Mouse (Mus musculus) midbrain, embryonic 10.5 days (tissue): ENCODE data around the gene Slamf7. TPM values are rescaled to one million over a fixed set of nuclear protein-coding genes. Genes with fewer than 3 reads are reported as not detected.

ENCODE experiments used
- DNase-seq: peaks from one replicate; pipeline ENCODE4 v3.0.0-alpha.2; 2017; ENCODE audit warnings: low spot score
- H3K27ac ChIP-seq: fragments of 300-500 bp; sonication (generic); replicated peaks from 2 replicates; pipeline ENCODE4 v1.5.1; 2016; ENCODE audit warnings: mild to moderate bottlenecking
- H3K27me3 ChIP-seq: fragments of 300-500 bp; sonication (generic); 2 replicates; pipeline ENCODE4 v1.6.1; 2016; ENCODE audit warnings: low read depth, mild to moderate bottlenecking; ENCODE audit not compliant: poor library complexity, severe bottlenecking
- H3K36me3 ChIP-seq: fragments of 300-500 bp; sonication (generic); 2 replicates; pipeline ENCODE4 v1.6.1; 2016; ENCODE audit warnings: mild to moderate bottlenecking, moderate library complexity
- H3K4me1 ChIP-seq: fragments of 300-500 bp; sonication (generic); 2 replicates; pipeline ENCODE4 v1.6.1; 2016
- H3K4me3 ChIP-seq: fragments of 300-500 bp; sonication (generic); 2 replicates; pipeline ENCODE4 v1.5.1; 2016; ENCODE audit warnings: mild to moderate bottlenecking, moderate library complexity
- H3K9me3 ChIP-seq: fragments of 300-500 bp; sonication (generic); replicated peaks from 2 replicates; pipeline ENCODE4 v1.6.1; 2016; ENCODE audit warnings: mild to moderate bottlenecking
- WGBS: fragments of 180-500 bp; shearing (Covaris S2); methylation state at CpG from one replicate; pipeline ENCODE4 v1.1.7; 2016; 5-methylcytosine and 5-hydroxymethylcytosine counted together
- polyA plus RNA-seq: library from polyadenylated mRNA; unstranded; fragments of >200 nt; fragmentation: Nextera tagmentation; extraction: Ambion mirVana; gene quantifications from 2 replicates; pipeline ENCODE4 v1.2.1, GENCODE M21; 2016

Slamf7 gene
- polyA plus RNA-seq, 1 experiment from 2014 or later = not detected

DNA sequence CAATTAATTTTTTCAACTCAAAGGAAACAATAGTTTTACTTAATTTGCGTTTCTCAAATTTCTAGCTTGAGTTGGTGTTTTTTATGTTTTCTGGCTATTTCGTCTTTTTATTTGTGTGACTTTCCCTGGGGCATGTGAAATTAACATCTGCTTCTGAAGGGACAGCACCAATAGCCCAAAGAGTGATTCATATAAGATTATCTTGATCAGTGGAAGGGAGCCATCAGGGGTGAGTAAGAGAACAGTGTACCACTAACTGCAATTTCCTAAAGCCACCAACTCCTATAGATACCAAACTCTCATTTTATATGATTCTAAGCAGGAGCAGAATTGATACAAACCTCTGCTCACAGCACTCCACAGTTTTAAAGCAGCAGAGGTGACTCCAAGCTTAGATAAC, 10.9 kb upstream of the Slamf7 start:
- 90% methylated on average over 2 of the region's 2 CpGs for WGBS
- no peak for DNase-seq
- no peak overlapping the region for H3K4me3 ChIP-seq
- no peaks in the 10 kb centered on the region for H3K27me3 ChIP-seq
- no peaks in the 10 kb centered on the region for H3K36me3 ChIP-seq
- no peak overlapping the region for H3K27ac ChIP-seq
- no peaks in the 10 kb centered on the region for H3K9me3 ChIP-seq
- no peaks in the 10 kb centered on the region for H3K4me1 ChIP-seq

DNA sequence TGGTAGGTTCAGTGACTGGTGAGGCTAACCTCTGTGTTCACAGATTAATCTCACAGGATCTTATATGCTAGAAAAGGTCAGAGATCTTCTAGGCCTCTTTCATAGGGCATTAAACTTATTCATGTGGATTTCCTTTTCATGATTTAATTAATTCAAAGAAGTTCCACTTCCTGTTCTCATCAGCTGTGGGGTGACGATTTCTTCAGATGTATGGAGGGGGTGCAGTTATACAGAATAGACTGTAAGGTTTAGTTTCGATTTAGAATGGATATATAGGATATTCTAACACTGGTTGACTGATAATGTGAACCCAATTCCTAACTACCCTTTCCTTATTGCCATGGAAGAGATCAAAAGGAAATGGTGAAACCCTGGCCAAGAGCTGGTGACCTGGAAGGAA, 8.6 kb upstream of the Slamf7 start:
- Histone ChIP-seq H3K4me1 (no peaks in the 10 kb centered on the region), H3K36me3 (no peaks in the 10 kb centered on the region), H3K4me3 (no peak overlapping the region), H3K27ac (no peak overlapping the region), H3K9me3 (no peaks in the 10 kb centered on the region), H3K27me3 (no peaks in the 10 kb centered on the region)
- DNase-seq = no peak
- WGBS = 71% methylated on average over 2 of the region's 2 CpGs

DNA sequence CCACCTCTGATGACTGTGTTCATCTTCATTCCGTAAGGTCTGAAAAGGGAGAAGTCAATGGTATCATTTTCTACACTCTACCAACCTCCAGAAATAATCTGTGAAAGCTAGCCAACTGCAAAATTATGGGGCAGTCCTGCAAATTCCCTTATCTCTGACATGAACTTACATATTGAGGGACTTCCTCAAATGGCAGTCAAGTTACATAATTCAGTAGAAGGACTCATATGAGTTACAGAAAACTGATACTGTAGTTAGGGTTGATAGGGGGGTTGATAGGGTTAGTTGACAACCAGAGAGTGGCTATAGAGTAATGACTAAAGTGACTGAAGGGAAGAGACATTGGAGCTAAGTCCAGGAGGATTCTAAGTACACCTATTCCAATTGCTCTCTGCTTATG, 7.6 kb upstream of the Slamf7 start:
- Histone ChIP-seq H3K27ac (no peak overlapping the region), H3K27me3 (no peaks in the 10 kb centered on the region), H3K4me1 (no peaks in the 10 kb centered on the region), H3K9me3 (no peaks in the 10 kb centered on the region), H3K4me3 (no peak overlapping the region), H3K36me3 (no peaks in the 10 kb centered on the region)
- WGBS = 97% methylated on average over 1 of the region's 1 CpGs
- no peak for DNase-seq

DNA sequence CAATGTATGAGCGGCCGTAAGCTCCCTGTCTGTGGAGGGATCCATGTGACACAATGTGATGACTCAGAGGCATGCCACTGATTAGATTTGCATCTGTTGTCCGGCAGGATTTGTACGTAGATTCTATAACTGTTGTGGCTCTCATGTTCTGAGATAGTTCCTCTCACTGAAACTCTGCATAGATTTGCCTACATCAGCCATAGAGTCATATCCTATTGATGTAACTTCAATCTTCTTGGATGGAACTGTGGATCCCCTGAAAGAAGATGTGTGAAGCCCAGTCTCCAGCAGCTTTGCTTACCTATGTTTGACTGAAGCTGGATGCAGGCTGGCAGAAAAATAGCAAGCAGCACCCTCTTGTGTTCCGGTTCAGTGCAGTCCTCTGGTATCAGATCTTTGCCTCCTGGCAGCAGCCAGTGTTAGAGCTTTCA, 5.7 kb upstream of the Slamf7 start:
- DNase-seq = no peak
- 85% methylated on average over 5 of the region's 5 CpGs for WGBS
- H3K27me3 ChIP-seq = no peaks in the 10 kb centered on the region
- H3K4me3 ChIP-seq = no peak overlapping the region
- H3K27ac ChIP-seq = no peak overlapping the region
- H3K36me3 ChIP-seq = no peaks in the 10 kb centered on the region
- H3K4me1 ChIP-seq = no peaks in the 10 kb centered on the region
- H3K9me3 ChIP-seq = no peaks in the 10 kb centered on the region

DNA sequence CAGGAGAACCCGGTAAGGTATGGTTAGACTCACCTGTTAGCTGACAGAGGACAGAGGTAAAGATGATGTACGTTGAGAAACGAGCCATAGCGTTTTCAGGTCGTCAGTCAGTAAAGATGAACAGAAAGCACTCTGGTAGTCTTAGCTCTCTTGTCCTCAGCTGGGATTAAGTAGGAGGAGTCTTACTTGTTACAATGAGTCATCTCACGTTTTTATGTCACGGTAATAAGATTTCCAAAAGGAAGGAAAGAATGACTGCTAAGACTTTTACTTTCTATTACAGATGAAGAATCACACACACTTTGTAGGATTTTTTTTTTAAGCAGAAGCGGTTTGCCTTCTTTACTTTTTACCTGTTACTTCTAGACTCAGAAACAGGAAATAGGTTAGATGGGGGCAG, 4.0 kb downstream of the Slamf7 start:
- no peaks in the 10 kb centered on the region for H3K36me3 ChIP-seq
- no peaks in the 10 kb centered on the region for H3K9me3 ChIP-seq
- H3K27ac ChIP-seq = no peak overlapping the region
- H3K4me3 ChIP-seq = no peak overlapping the region
- no peak for DNase-seq
- 82% methylated on average over 8 of the region's 8 CpGs for WGBS
- H3K4me1 ChIP-seq = no peaks in the 10 kb centered on the region
- no peaks in the 10 kb centered on the region for H3K27me3 ChIP-seq

DNA sequence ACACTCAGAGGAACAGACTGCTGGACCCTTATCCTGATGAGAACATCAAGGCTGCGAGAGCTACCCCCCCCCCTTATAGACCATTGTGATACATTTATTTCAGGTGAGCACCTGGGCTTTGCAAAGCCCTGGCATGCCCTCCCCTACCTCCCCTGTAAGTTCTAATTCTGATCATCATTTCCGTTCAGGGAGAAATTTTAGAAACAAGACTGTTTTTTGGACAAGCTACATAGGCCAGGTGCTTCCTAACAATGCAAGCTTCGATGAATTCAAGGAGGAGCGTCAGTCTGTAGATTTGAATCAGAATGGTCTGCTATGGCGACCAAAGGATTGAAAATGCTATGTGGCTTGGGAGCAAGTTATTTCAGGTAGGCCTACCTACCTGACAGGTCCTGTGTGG, 5.1 kb downstream of the Slamf7 start:
- Histone ChIP-seq H3K4me1 (no peaks in the 10 kb centered on the region), H3K9me3 (no peaks in the 10 kb centered on the region), H3K27ac (no peak overlapping the region), H3K27me3 (no peaks in the 10 kb centered on the region), H3K36me3 (no peaks in the 10 kb centered on the region), H3K4me3 (no peak overlapping the region)
- no peak for DNase-seq
- 90% methylated on average over 5 of the region's 5 CpGs for WGBS

DNA sequence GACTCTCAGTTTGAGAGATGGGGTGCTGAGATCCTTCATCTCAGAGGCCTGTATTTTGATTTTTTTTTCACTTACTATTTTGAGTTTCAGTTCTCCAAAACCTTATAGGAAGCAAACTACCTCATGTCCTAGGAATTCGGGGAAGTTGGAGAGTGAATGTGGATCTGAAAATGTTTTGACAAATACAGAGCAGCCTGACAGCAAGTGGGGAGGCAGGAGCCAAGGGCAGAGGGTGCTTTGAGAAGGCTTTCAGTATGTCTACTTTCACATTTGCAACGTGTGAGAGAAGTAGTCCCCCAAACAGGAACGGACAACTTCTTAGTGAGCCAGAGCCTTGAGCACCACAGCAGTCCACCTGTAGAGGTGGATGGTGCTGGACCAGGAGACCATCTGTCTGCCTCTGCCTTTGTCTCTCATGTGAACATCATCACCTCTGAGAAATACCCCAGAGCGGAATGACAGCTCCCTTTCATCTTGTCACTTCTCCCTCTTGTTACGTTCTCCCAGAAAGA, 6.3 kb downstream of the Slamf7 start:
- WGBS = 80% methylated on average over 5 of the region's 5 CpGs
- Histone ChIP-seq H3K4me3 (no peak overlapping the region), H3K9me3 (no peaks in the 10 kb centered on the region), H3K4me1 (no peaks in the 10 kb centered on the region), H3K36me3 (no peaks in the 10 kb centered on the region), H3K27ac (no peak overlapping the region), H3K27me3 (no peaks in the 10 kb centered on the region)
- DNase-seq = no peak

DNA sequence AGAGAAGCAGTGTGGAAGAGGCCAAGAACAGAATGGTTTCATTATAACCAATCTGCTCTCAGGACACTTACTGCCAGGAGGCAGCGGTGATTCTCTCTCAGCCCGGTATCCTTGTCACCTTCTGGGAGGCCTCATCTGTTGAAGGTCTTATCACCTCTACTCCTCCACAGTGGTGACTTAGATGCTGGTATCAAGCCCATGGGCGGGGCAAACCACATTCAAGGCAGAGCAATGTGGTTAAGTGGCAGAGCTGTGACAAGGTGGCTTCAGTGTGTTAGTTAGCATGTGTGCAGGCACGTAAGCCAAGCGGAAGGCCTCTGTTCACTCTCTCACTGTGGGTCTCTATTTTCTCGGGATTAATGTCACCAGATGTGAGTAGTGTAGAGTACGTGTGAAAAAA, 9.2 kb downstream of the Slamf7 start:
- Histone ChIP-seq H3K27ac (no peak overlapping the region), H3K4me1 (no peaks in the 10 kb centered on the region; the same call in 1 of the 2 replicates), H3K36me3 (no peaks in the 10 kb centered on the region), H3K4me3 (no peak overlapping the region), H3K27me3 (no peaks in the 10 kb centered on the region), H3K9me3 (no peaks in the 10 kb centered on the region)
- 89% methylated on average over 7 of the region's 7 CpGs for WGBS
- no peak for DNase-seq

DNA sequence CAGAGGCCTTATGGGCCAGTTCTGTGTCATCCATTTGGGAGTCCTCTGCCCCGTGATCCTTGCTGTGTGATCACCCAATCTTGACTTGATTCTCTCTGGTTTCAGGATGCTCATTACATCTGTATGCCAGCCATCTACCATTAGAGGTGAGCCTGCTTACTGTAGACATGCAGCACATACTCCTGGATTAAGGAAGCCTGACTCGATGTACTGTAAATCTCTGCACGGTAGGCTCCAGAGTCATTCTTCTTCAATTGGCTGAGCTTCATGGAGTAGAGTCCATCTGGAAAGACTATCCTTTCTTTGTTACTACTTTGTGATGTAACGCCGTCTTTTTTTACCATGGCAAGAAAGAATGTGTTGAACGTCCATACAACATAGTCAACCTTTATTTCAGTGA, 12.0 kb downstream of the Slamf7 start:
- DNase-seq = no peak
- Histone ChIP-seq H3K9me3 (no peaks in the 10 kb centered on the region), H3K4me3 (no peak overlapping the region), H3K27me3 (no peaks in the 10 kb centered on the region), H3K4me1 (no peaks in the 10 kb centered on the region; the same call in 1 of the 2 replicates), H3K27ac (no peak overlapping the region), H3K36me3 (no peaks in the 10 kb centered on the region)
- 93% methylated on average over 6 of the region's 6 CpGs for WGBS

DNA sequence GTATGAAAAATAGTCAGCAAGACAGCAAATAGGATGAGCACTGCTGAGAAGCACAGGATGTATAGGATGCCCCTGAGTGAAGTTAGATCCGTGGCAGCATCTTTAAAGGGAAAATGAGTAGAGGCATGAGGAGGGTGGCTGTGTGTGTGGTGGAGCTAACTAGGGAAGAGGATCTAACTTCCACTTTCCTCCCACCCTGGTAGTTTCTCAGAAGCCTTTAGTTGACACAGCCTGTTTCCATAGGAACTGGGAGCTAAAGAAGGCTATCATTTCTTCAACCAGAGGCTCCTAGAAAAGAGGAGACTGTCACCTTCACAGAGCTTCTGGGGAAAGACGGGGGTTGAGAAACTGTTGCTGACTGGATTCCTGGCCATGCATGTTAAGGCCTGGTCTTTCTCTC, 14.1 kb downstream of the Slamf7 start:
- Histone ChIP-seq H3K4me1 (no peaks in the 10 kb centered on the region; the same call in 1 of the 2 replicates), H3K9me3 (no peaks in the 10 kb centered on the region), H3K4me3 (no peak overlapping the region), H3K27me3 (no peaks in the 10 kb centered on the region), H3K27ac (no peak overlapping the region), H3K36me3 (no peaks in the 10 kb centered on the region)
- DNase-seq = no peak
- WGBS = 77% methylated on average over 2 of the region's 2 CpGs

DNA sequence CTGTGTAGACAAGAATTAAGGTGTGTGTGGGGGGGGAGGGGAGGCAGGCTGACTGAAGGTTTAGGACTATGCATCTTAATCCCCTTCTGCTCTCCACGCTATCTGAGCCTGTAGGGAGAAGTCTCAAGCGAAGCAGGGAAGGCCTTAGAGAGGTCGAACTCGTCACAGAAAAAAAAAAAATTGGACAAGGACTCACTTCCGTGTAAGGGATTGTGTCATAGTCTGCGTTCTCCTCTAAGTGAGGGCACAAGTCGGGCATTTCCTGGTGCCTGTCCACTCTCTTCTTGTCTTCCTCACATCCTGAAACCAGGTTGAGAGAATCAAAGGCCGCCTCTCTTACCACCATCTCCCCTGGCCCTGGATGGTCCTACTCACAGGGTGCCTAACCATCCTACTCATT, 15.7 kb downstream of the Slamf7 start:
- Histone ChIP-seq H3K4me3 (no peak overlapping the region), H3K27ac (no peak overlapping the region), H3K9me3 (no peaks in the 10 kb centered on the region), H3K27me3 (no peaks in the 10 kb centered on the region), H3K4me1 (no peaks in the 10 kb centered on the region; the same call in 1 of the 2 replicates), H3K36me3 (no peaks in the 10 kb centered on the region)
- DNase-seq = no peak
- 79% methylated on average over 8 of the region's 8 CpGs for WGBS

DNA sequence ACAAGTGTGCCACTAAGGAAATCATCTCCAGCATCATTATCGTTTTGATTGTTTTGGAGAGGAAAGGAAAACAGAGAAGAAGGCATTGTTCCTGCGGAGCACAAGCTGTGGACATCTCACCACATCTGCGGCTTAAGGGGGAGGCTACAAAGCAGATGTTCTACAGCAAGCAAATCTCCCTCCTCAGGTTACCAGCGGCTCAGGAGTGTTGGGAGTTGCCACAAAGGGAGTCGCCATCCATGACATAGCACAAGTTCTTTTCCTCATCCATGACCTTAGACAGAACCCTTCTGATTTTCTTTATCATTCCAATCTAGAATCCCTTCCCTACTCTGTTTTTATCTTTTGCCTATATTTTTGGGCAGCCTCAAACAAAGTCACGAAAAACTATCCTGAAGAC, 17.1 kb downstream of the Slamf7 start:
- Histone ChIP-seq H3K4me1 (no peaks in the 10 kb centered on the region; the same call in 1 of the 2 replicates), H3K36me3 (no peaks in the 10 kb centered on the region), H3K27ac (no peak overlapping the region), H3K9me3 (no peaks in the 10 kb centered on the region), H3K4me3 (no peak overlapping the region), H3K27me3 (no peaks in the 10 kb centered on the region)
- WGBS = 60% methylated on average over 6 of the region's 6 CpGs
- no peak for DNase-seq

DNA sequence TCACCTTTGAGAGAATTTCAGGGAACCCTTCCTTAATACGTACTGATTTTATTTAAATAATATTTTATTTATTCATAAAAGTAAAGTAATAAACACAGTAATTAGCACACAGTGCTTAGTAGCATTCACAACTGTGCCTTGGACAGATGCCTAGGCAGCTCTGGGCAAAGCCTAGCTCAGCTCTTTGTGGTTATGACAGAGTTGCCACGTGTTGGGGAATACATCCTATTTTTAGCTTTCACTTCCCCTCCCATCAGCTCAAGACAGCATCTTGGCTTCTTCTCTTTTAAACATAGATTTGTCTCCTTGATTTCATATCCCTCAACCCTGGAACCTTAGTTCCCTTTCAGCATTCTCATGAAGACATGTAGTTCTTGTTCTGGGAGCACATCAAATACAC, 21.4 kb downstream of the Slamf7 start:
- WGBS = 88% methylated on average over 2 of the region's 2 CpGs
- no peak for DNase-seq
- H3K27ac ChIP-seq = no peak overlapping the region
- no peaks in the 10 kb centered on the region for H3K9me3 ChIP-seq
- no peaks in the 10 kb centered on the region for H3K27me3 ChIP-seq
- no peaks in the 10 kb centered on the region for H3K4me1 ChIP-seq
- H3K4me3 ChIP-seq = no peak overlapping the region
- H3K36me3 ChIP-seq = no peaks in the 10 kb centered on the region

DNA sequence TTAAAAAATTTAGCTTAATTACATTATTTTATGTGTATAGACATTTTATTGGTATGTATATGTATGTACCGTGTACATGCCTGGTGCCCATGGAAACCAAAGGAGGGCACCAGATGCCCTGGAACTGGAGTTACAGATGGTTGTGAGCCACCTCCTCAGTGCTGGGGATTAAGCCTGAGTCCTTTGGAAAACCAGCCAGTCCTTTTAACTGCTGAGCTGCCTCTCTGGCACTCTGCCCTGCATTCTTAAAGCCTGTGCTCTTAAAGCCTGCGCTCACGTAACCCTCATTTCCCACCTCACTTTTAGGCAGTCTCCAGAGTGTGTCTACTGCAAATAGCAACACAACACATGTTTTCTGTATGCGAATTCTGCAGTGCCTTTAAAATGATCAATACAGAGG, 21.9 kb downstream of the Slamf7 start:
- 83% methylated on average over 4 of the region's 4 CpGs for WGBS
- H3K36me3 ChIP-seq = no peaks in the 10 kb centered on the region
- no peaks in the 10 kb centered on the region for H3K4me1 ChIP-seq
- no peak for DNase-seq
- H3K4me3 ChIP-seq = no peak overlapping the region
- H3K9me3 ChIP-seq = no peaks in the 10 kb centered on the region
- H3K27ac ChIP-seq = no peak overlapping the region
- H3K27me3 ChIP-seq = no peaks in the 10 kb centered on the region
